Mouse (Mus musculus) bone marrow, adult 2 months (tissue): ENCODE results near the gene Pde10a.

Source experiments
- CTCF ChIP-seq: fragments of 200-500 bp; IDR thresholded peaks from 2 replicates; pipeline ENCODE4 v1.5.1; 2011; ENCODE audit warnings: low read length, control low read depth; ENCODE audit not compliant: control insufficient read depth, insufficient read depth
- POLR2A ChIP-seq: fragments of 200-500 bp; IDR thresholded peaks from 2 replicates; pipeline ENCODE4 v1.6.1; 2011; ENCODE audit warnings: low read depth, mild to moderate bottlenecking, control low read depth, low read length, borderline replicate concordance; ENCODE audit not compliant: control insufficient read depth

- TF ChIP-seq CTCF = no peak
- TF ChIP-seq POLR2A = no peak
Measured at GRCm38 (mm10) chr17:8507654-8508053, 17.5 kb upstream of the Pde10a start.
